Mouse (Mus musculus): ENCODE data around the gene Snx19. TPM values are rescaled to one million over a fixed set of nuclear protein-coding genes. Genes with fewer than 3 reads are reported as not detected.

Snx19 gene
- polyA plus RNA-seq, 1 experiment from 2014 or later: 23.6 TPM

GRCm38 (mm10) chr9:30456250-30456649 is 29.3 kb downstream of the Snx19 start:
- DNase-seq (ENCODE audit: low spot score) (no peak), ATAC-seq (ENCODE audit: low FRiP score) (no peak)
- H3K9ac ChIP-seq (ENCODE audit: low read depth, low read length): no peak overlapping the region
- no peak overlapping the region for H3K4me2 ChIP-seq (replicated peaks; ENCODE audit: low read depth, low read length)
- H3K27me3 ChIP-seq (ENCODE audit: control insufficient read depth, insufficient read depth, low read length): no peaks in the 10 kb centered on the region
- H3K27ac ChIP-seq (ENCODE audit: low read depth, low read length): no peak overlapping the region
- H3K4me3 ChIP-seq (ENCODE audit: low read depth, low read length): no peak overlapping the region
- no peaks in the 10 kb centered on the region for H3K4me1 ChIP-seq (replicated peaks; ENCODE audit: control insufficient read depth, insufficient read depth, low read length)
- no peaks in the 10 kb centered on the region for H3K36me3 ChIP-seq (ENCODE audit: control insufficient read depth, insufficient read depth, low read length)
- 82% methylated on average over 6 of the region's 6 CpGs for WGBS
- no peaks in the 10 kb centered on the region for H3K9me3 ChIP-seq (ENCODE audit: control insufficient read depth, low read length)

GRCm38 (mm10) chr9:30460501-30460900 is 33.6 kb downstream of the Snx19 start:
- ATAC-seq (ENCODE audit: low FRiP score) (no peak), DNase-seq (ENCODE audit: low spot score) (no peak)
- Histone ChIP-seq H3K4me2 (replicated peaks; ENCODE audit: low read depth, low read length) (no peak overlapping the region), H3K9ac (ENCODE audit: low read depth, low read length) (no peak overlapping the region), H3K4me3 (ENCODE audit: low read depth, low read length) (no peak overlapping the region), H3K9me3 (ENCODE audit: control insufficient read depth, low read length) (no peaks in the 10 kb centered on the region), H3K36me3 (ENCODE audit: control insufficient read depth, insufficient read depth, low read length) (no peaks in the 10 kb centered on the region), H3K27ac (ENCODE audit: low read depth, low read length) (no peak overlapping the region), H3K27me3 (ENCODE audit: control insufficient read depth, insufficient read depth, low read length) (no peaks in the 10 kb centered on the region), H3K4me1 (replicated peaks; ENCODE audit: control insufficient read depth, insufficient read depth, low read length) (no peaks in the 10 kb centered on the region)
- WGBS: 71% methylated on average over 8 of the region's 8 CpGs

GRCm38 (mm10) chr9:30464661-30465060 is 37.8 kb downstream of the Snx19 start:
- H3K4me2 ChIP-seq (replicated peaks; ENCODE audit: low read depth, low read length): no peak overlapping the region
- 84% methylated on average over 4 of the region's 4 CpGs for WGBS
- H3K4me1 ChIP-seq (replicated peaks; ENCODE audit: control insufficient read depth, insufficient read depth, low read length): no peaks in the 10 kb centered on the region
- ATAC-seq (ENCODE audit: low FRiP score) (no peak), DNase-seq (ENCODE audit: low spot score) (no peak)
- H3K27ac ChIP-seq (ENCODE audit: low read depth, low read length): no peak overlapping the region
- H3K27me3 ChIP-seq (ENCODE audit: control insufficient read depth, insufficient read depth, low read length): no peaks in the 10 kb centered on the region
- H3K9me3 ChIP-seq (ENCODE audit: control insufficient read depth, low read length): no peaks in the 10 kb centered on the region
- no peaks in the 10 kb centered on the region for H3K36me3 ChIP-seq (ENCODE audit: control insufficient read depth, insufficient read depth, low read length)
- no peak overlapping the region for H3K9ac ChIP-seq (ENCODE audit: low read depth, low read length)
- H3K4me3 ChIP-seq (ENCODE audit: low read depth, low read length): no peak overlapping the region

- H3K4me1 ChIP-seq (replicated peaks; ENCODE audit: control insufficient read depth, insufficient read depth, low read length): no peaks in the 10 kb centered on the region
- no peak overlapping the region for H3K9ac ChIP-seq (ENCODE audit: low read depth, low read length)
- no peak for DNase-seq (ENCODE audit: low spot score)
- H3K27me3 ChIP-seq (ENCODE audit: control insufficient read depth, insufficient read depth, low read length): no peaks in the 10 kb centered on the region
- no peak overlapping the region for H3K27ac ChIP-seq (ENCODE audit: low read depth, low read length)
- 71% methylated on average over 4 of the region's 4 CpGs for WGBS
- peak; percentile 14; the same call in 1 of the 2 replicates for ATAC-seq (ENCODE audit: low FRiP score)
- H3K9me3 ChIP-seq (ENCODE audit: control insufficient read depth, low read length): no peaks in the 10 kb centered on the region
- no peak overlapping the region for H3K4me3 ChIP-seq (ENCODE audit: low read depth, low read length)
- no peak overlapping the region for H3K4me2 ChIP-seq (replicated peaks; ENCODE audit: low read depth, low read length)
- no peaks in the 10 kb centered on the region for H3K36me3 ChIP-seq (ENCODE audit: control insufficient read depth, insufficient read depth, low read length)
These were observed 53.1 kb downstream of the Snx19 start for GRCm38 (mm10) chr9:30480043-30480442.

GRCm38 (mm10) chr9:30480464-30480863 is 53.6 kb downstream of the Snx19 start:
- Histone ChIP-seq H3K4me2 (replicated peaks; ENCODE audit: low read depth, low read length) (no peak overlapping the region), H3K27ac (ENCODE audit: low read depth, low read length) (no peak overlapping the region), H3K27me3 (ENCODE audit: control insufficient read depth, insufficient read depth, low read length) (no peaks in the 10 kb centered on the region), H3K36me3 (ENCODE audit: control insufficient read depth, insufficient read depth, low read length) (no peaks in the 10 kb centered on the region), H3K4me3 (ENCODE audit: low read depth, low read length) (no peak overlapping the region), H3K9ac (ENCODE audit: low read depth, low read length) (no peak overlapping the region), H3K9me3 (ENCODE audit: control insufficient read depth, low read length) (no peaks in the 10 kb centered on the region), H3K4me1 (replicated peaks; ENCODE audit: control insufficient read depth, insufficient read depth, low read length) (no peaks in the 10 kb centered on the region)
- WGBS: 5% methylated on average over 6 of the region's 6 CpGs
- DNase-seq (ENCODE audit: low spot score) (peak; percentile 99), ATAC-seq (ENCODE audit: low FRiP score) (peak; percentile 85)

- no peaks in the 10 kb centered on the region for H3K36me3 ChIP-seq (ENCODE audit: control insufficient read depth, insufficient read depth, low read length)
- no peak overlapping the region for H3K4me2 ChIP-seq (replicated peaks; ENCODE audit: low read depth, low read length)
- H3K4me1 ChIP-seq (replicated peaks; ENCODE audit: control insufficient read depth, insufficient read depth, low read length): no peaks in the 10 kb centered on the region
- H3K27me3 ChIP-seq (ENCODE audit: control insufficient read depth, insufficient read depth, low read length): no peaks in the 10 kb centered on the region
- H3K27ac ChIP-seq (ENCODE audit: low read depth, low read length): no peak overlapping the region
- ATAC-seq (ENCODE audit: low FRiP score) (no peak), DNase-seq (ENCODE audit: low spot score) (no peak)
- no peak overlapping the region for H3K9ac ChIP-seq (ENCODE audit: low read depth, low read length)
- no peaks in the 10 kb centered on the region for H3K9me3 ChIP-seq (ENCODE audit: control insufficient read depth, low read length)
- 97% methylated on average over 4 of the region's 4 CpGs for WGBS
- no peak overlapping the region for H3K4me3 ChIP-seq (ENCODE audit: low read depth, low read length)
These were observed 55.2 kb downstream of the Snx19 start for GRCm38 (mm10) chr9:30482116-30482515.

- H3K4me2 ChIP-seq (replicated peaks; ENCODE audit: low read depth, low read length): no peak overlapping the region
- no peak overlapping the region for H3K9ac ChIP-seq (ENCODE audit: low read depth, low read length)
- no peak for DNase-seq (ENCODE audit: low spot score)
- 93% methylated on average over 3 of the region's 3 CpGs for WGBS
- no peaks in the 10 kb centered on the region for H3K9me3 ChIP-seq (ENCODE audit: control insufficient read depth, low read length)
- no peaks in the 10 kb centered on the region for H3K4me1 ChIP-seq (replicated peaks; ENCODE audit: control insufficient read depth, insufficient read depth, low read length)
- H3K36me3 ChIP-seq (ENCODE audit: control insufficient read depth, insufficient read depth, low read length): no peaks in the 10 kb centered on the region
- H3K27me3 ChIP-seq (ENCODE audit: control insufficient read depth, insufficient read depth, low read length): no peaks in the 10 kb centered on the region
- no peak overlapping the region for H3K27ac ChIP-seq (ENCODE audit: low read depth, low read length)
- no peak overlapping the region for H3K4me3 ChIP-seq (ENCODE audit: low read depth, low read length)
- no peak for ATAC-seq (ENCODE audit: low FRiP score)
These were observed 57.3 kb downstream of the Snx19 start for GRCm38 (mm10) chr9:30484183-30484582.

GRCm38 (mm10) chr9:30485161-30485560 is 58.3 kb downstream of the Snx19 start:
- Histone ChIP-seq H3K36me3 (ENCODE audit: control insufficient read depth, insufficient read depth, low read length) (no peaks in the 10 kb centered on the region), H3K4me1 (replicated peaks; ENCODE audit: control insufficient read depth, insufficient read depth, low read length) (no peaks in the 10 kb centered on the region), H3K4me2 (replicated peaks; ENCODE audit: low read depth, low read length) (no peak overlapping the region), H3K4me3 (ENCODE audit: low read depth, low read length) (no peak overlapping the region), H3K27me3 (ENCODE audit: control insufficient read depth, insufficient read depth, low read length) (no peaks in the 10 kb centered on the region), H3K27ac (ENCODE audit: low read depth, low read length) (no peak overlapping the region), H3K9me3 (ENCODE audit: control insufficient read depth, low read length) (no peaks in the 10 kb centered on the region), H3K9ac (ENCODE audit: low read depth, low read length) (no peak overlapping the region)
- ATAC-seq (ENCODE audit: low FRiP score): no peak
- no peak for DNase-seq (ENCODE audit: low spot score)
- WGBS: 91% methylated on average over 2 of the region's 2 CpGs

- Histone ChIP-seq H3K4me3 (ENCODE audit: low read depth, low read length) (no peak overlapping the region), H3K9me3 (ENCODE audit: control insufficient read depth, low read length) (no peaks in the 10 kb centered on the region), H3K27me3 (ENCODE audit: control insufficient read depth, insufficient read depth, low read length) (no peaks in the 10 kb centered on the region), H3K36me3 (ENCODE audit: control insufficient read depth, insufficient read depth, low read length) (no peaks in the 10 kb centered on the region), H3K27ac (ENCODE audit: low read depth, low read length) (no peak overlapping the region), H3K9ac (ENCODE audit: low read depth, low read length) (no peak overlapping the region), H3K4me2 (replicated peaks; ENCODE audit: low read depth, low read length) (no peak overlapping the region), H3K4me1 (replicated peaks; ENCODE audit: control insufficient read depth, insufficient read depth, low read length) (no peaks in the 10 kb centered on the region)
- ATAC-seq (ENCODE audit: low FRiP score) (no peak), DNase-seq (ENCODE audit: low spot score) (no peak)
- 85% methylated on average over 1 of the region's 1 CpGs for WGBS
These were observed 61.5 kb downstream of the Snx19 start for GRCm38 (mm10) chr9:30488384-30488783.
